Mouse (Mus musculus): Measurements from ENCODE around the gene Cmtm8. TPM values are rescaled to one million over a fixed set of nuclear protein-coding genes. Genes with fewer than 3 reads are reported as not detected.
A peak's percentile ranks its signal among the peaks of the same experiment; 100 is the strongest.

The Cmtm8 gene
- polyA plus RNA-seq, 1 experiment from 2014 or later: 23.4 TPM

- Histone ChIP-seq H3K36me3 (peaks cover 76% of the 10 kb centered on the region), H3K9me3 (no peaks in the 10 kb centered on the region), H3K4me1 (no peaks in the 10 kb centered on the region)
These were observed 84.1 kb downstream of the Cmtm8 start for GRCm38 (mm10) chr9:114759886-114760285.

GRCm38 (mm10) chr9:114758801-114759200, 85.2 kb downstream of the Cmtm8 start:
- peaks cover 79% of the 10 kb centered on the region for H3K36me3 ChIP-seq

More at GRCm38 (mm10) chr9:114759886-114760285, 84.1 kb downstream of the Cmtm8 start:
- Histone ChIP-seq H3K4me3 (no peak overlapping the region), H3K27me3 (ENCODE audit: insufficient read depth, poor library complexity, severe bottlenecking) (no peaks in the 10 kb centered on the region), H3K27ac (no peak overlapping the region)
- DNase-seq (ENCODE audit: low spot score): no peak
- WGBS: 86% methylated on average over 4 of the region's 4 CpGs

GRCm38 (mm10) chr9:114758272-114758671, 85.7 kb downstream of the Cmtm8 start:
- no peaks in the 10 kb centered on the region for H3K27me3 ChIP-seq (ENCODE audit: insufficient read depth, poor library complexity, severe bottlenecking)
- peaks cover under 1% of the 10 kb centered on the region for H3K4me1 ChIP-seq
- H3K9me3 ChIP-seq: no peaks in the 10 kb centered on the region
- H3K36me3 ChIP-seq: peaks cover 77% of the 10 kb centered on the region
- no peak overlapping the region for H3K27ac ChIP-seq
- 72% methylated on average over 7 of the region's 7 CpGs for WGBS
- no peak for DNase-seq (ENCODE audit: low spot score)
- H3K4me3 ChIP-seq: no peak overlapping the region

More at GRCm38 (mm10) chr9:114758801-114759200, 85.2 kb downstream of the Cmtm8 start:
- H3K27ac ChIP-seq: no peak overlapping the region
- H3K4me3 ChIP-seq: no peak overlapping the region
- DNase-seq (ENCODE audit: low spot score): no peak
- no peaks in the 10 kb centered on the region for H3K9me3 ChIP-seq
- H3K27me3 ChIP-seq (ENCODE audit: insufficient read depth, poor library complexity, severe bottlenecking): no peaks in the 10 kb centered on the region
- H3K4me1 ChIP-seq: no peaks in the 10 kb centered on the region
- WGBS: 86% methylated on average over 5 of the region's 5 CpGs

GRCm38 (mm10) chr9:114752863-114753484, 91.0 kb downstream of the Cmtm8 start:
- peak; percentile 93 for DNase-seq (ENCODE audit: low spot score)
- Histone ChIP-seq H3K4me1 (peaks cover 11% of the 10 kb centered on the region), H3K36me3 (peaks cover 52% of the 10 kb centered on the region), H3K9me3 (no peaks in the 10 kb centered on the region), H3K27ac (peak overlapping the region; percentile 86), H3K4me3 (peak overlapping the region; percentile 69), H3K27me3 (ENCODE audit: insufficient read depth, poor library complexity, severe bottlenecking) (no peaks in the 10 kb centered on the region)
- 9% methylated on average over 36 of the region's 36 CpGs for WGBS

GRCm38 (mm10) chr9:114752311-114752710, 91.6 kb downstream of the Cmtm8 start:
- Histone ChIP-seq H3K4me3 (peak overlapping the region; percentile 69; the same call in 1 of the 2 replicates), H3K36me3 (peaks cover 57% of the 10 kb centered on the region), H3K27ac (no peak overlapping the region), H3K9me3 (no peaks in the 10 kb centered on the region), H3K27me3 (ENCODE audit: insufficient read depth, poor library complexity, severe bottlenecking) (no peaks in the 10 kb centered on the region), H3K4me1 (peaks cover 14% of the 10 kb centered on the region)
- WGBS: 65% methylated on average over 9 of the region's 9 CpGs
- no peak for DNase-seq (ENCODE audit: low spot score)

DNA sequence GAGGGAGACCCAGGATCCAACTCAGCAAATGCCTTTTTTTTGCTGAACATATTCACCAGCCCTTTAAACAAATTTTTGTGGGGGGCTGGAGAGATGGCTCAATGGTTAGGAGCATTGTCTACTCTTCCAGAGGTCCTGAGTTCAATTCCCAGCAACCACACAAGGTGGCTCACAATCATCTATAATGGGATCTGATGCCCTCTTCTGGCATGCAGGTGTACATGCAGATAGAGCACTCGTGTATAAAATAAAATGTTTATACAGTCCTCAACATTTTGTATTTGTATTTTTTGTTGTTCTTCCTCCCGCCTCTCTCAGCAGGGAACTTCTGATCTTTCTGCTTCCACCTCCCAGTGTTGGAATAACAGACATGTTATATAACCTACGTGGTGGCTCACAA, 92.4 kb downstream of the Cmtm8 start:
- peaks cover 57% of the 10 kb centered on the region for H3K36me3 ChIP-seq
- no peak overlapping the region for H3K4me3 ChIP-seq
- no peaks in the 10 kb centered on the region for H3K27me3 ChIP-seq (ENCODE audit: insufficient read depth, poor library complexity, severe bottlenecking)
- WGBS: 82% methylated on average over 3 of the region's 3 CpGs
- no peak for DNase-seq (ENCODE audit: low spot score)
- no peak overlapping the region for H3K27ac ChIP-seq
- no peaks in the 10 kb centered on the region for H3K9me3 ChIP-seq
- H3K4me1 ChIP-seq: peaks cover 14% of the 10 kb centered on the region

DNA sequence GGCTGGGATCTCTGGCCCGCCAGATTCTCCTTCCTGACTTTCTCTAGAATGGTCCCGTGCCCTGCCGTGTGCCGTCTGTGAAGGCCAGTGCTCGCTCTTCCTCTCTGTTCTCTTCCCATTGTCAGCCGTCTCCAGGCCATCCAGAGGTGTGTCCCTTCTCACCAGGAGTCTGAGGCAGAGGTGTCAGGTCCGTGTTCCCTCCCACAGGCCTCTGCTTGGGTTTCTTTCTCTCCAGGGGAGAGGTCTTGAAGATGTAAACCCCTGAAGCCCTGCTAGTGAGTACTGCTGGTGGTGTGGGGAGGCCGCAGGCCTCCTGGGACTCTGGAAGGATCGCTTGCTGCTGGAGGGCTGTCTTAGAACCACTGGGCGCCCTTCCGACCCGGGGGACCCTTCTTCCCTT, 96.5 kb downstream of the Cmtm8 start:
- Histone ChIP-seq H3K36me3 (peaks cover 45% of the 10 kb centered on the region), H3K4me3 (no peak overlapping the region), H3K4me1 (peaks cover 22% of the 10 kb centered on the region), H3K9me3 (no peaks in the 10 kb centered on the region), H3K27me3 (ENCODE audit: insufficient read depth, poor library complexity, severe bottlenecking) (no peaks in the 10 kb centered on the region), H3K27ac (no peak overlapping the region)
- WGBS: 75% methylated on average over 12 of the region's 12 CpGs
- no peak for DNase-seq (ENCODE audit: low spot score)

DNA sequence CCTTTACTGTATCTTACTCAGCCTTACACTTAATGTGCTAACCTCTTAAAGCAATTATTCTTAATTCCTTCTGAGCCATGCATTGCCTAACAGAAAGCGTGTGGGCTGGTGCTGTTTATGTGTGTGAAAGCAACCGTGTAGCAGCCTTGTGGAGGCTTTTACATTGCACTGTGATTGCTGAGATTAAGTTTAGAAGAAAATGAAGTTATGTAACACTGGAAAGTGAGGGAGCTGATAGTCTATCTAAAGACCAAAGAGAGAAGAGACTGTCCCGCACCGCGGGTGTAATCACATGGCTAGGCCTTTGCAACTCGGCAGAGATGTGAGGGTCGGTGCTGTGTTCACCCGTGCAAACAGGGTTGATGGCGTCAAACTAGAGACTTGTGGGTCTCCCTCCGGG, 96.9 kb downstream of the Cmtm8 start:
- Histone ChIP-seq H3K27ac (no peak overlapping the region), H3K4me1 (peaks cover 19% of the 10 kb centered on the region), H3K27me3 (ENCODE audit: insufficient read depth, poor library complexity, severe bottlenecking) (no peaks in the 10 kb centered on the region), H3K9me3 (no peaks in the 10 kb centered on the region), H3K4me3 (no peak overlapping the region), H3K36me3 (peaks cover 45% of the 10 kb centered on the region)
- no peak for DNase-seq (ENCODE audit: low spot score)
- 78% methylated on average over 10 of the region's 10 CpGs for WGBS

GRCm38 (mm10) chr9:114745654-114746053, 98.3 kb downstream of the Cmtm8 start:
- Histone ChIP-seq H3K4me3 (no peak overlapping the region), H3K4me1 (peaks cover 19% of the 10 kb centered on the region), H3K9me3 (no peaks in the 10 kb centered on the region), H3K27ac (no peak overlapping the region), H3K27me3 (ENCODE audit: insufficient read depth, poor library complexity, severe bottlenecking) (no peaks in the 10 kb centered on the region), H3K36me3 (peaks cover 45% of the 10 kb centered on the region)
- 72% methylated on average over 4 of the region's 4 CpGs for WGBS
- no peak for DNase-seq (ENCODE audit: low spot score)

DNA sequence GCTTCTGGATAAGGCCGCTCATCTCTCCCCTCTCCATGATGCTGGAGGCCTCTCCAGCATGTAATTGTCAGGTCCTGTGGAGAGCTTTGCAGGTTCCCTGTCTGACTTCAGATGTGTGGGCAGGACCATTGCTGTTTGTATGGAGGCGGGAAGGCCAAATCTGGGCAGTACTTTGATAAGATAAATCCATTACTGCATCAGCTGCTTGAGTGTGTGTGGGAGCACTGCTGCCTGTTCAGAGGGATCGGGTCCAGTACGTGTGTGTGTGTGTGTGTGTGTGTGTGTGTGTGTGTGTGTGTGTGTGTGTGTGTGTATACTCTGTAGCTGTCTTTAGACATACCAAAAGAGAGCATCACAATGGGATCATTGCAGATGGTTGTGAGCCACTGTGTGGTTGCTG, 98.8 kb downstream of the Cmtm8 start:
- WGBS: 37% methylated on average over 4 of the region's 4 CpGs
- no peaks in the 10 kb centered on the region for H3K27me3 ChIP-seq (ENCODE audit: insufficient read depth, poor library complexity, severe bottlenecking)
- no peak for DNase-seq (ENCODE audit: low spot score)
- peaks cover 19% of the 10 kb centered on the region for H3K4me1 ChIP-seq
- H3K27ac ChIP-seq: no peak overlapping the region
- peaks cover 45% of the 10 kb centered on the region for H3K36me3 ChIP-seq
- H3K4me3 ChIP-seq: no peak overlapping the region
- no peaks in the 10 kb centered on the region for H3K9me3 ChIP-seq

GRCm38 (mm10) chr9:114742731-114743130, 101.2 kb downstream of the Cmtm8 start:
- Histone ChIP-seq H3K9me3 (no peaks in the 10 kb centered on the region), H3K4me3 (no peak overlapping the region), H3K27ac (no peak overlapping the region), H3K36me3 (peaks cover 33% of the 10 kb centered on the region), H3K4me1 (peaks cover 18% of the 10 kb centered on the region), H3K27me3 (ENCODE audit: insufficient read depth, poor library complexity, severe bottlenecking) (no peaks in the 10 kb centered on the region)
- WGBS: 55% methylated on average over 2 of the region's 2 CpGs
- no peak for DNase-seq (ENCODE audit: low spot score)

DNA sequence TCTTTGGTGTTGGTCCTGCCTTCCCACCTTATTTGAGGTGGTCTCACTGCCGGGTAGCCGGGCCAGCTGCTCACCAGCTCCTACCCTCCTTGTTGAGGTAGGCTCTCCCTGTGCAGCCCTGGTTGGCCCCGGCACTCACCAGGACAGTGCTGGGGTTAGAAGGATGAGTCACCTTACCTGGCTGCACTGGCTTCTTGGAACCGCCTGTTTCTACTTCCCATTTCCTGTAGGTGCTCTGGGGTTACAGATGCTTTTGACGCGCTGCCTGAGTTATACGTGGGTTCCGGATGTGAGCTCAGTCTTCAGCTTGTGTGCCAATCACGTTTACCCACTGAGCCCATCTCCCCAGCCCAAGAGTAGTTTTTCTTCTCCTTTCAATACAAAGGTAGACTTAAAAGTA, 103.6 kb downstream of the Cmtm8 start:
- Histone ChIP-seq H3K9me3 (no peaks in the 10 kb centered on the region), H3K27me3 (ENCODE audit: insufficient read depth, poor library complexity, severe bottlenecking) (no peaks in the 10 kb centered on the region), H3K4me1 (peaks cover 26% of the 10 kb centered on the region), H3K36me3 (peaks cover 14% of the 10 kb centered on the region; the same call in 1 of the 2 replicates), H3K4me3 (no peak overlapping the region), H3K27ac (no peak overlapping the region)
- WGBS: 90% methylated on average over 9 of the region's 9 CpGs
- DNase-seq (ENCODE audit: low spot score): no peak

Data from heart, embryonic 10.5 days (tissue).